Mouse (Mus musculus): ENCODE measurements around the gene Dnmbp. TPM values are rescaled to one million over a fixed set of nuclear protein-coding genes. Genes with fewer than 3 reads are reported as not detected.

The Dnmbp gene
- polyA plus RNA-seq, 1 experiment from 2014 or later, result 22.4 TPM

- H3K27me3 ChIP-seq, result no peaks in the 10 kb centered on the region
- no peak for ATAC-seq (ENCODE audit: borderline replicate concordance, extremely low read depth, low FRiP score, low TSS enrichment)
- no peak overlapping the region for H3K27ac ChIP-seq
- H3K9me3 ChIP-seq, result no peaks in the 10 kb centered on the region
- 31% methylated on average over 32 of the region's 32 CpGs for WGBS
- H3K4me2 ChIP-seq, result peak overlapping the region; percentile 29; the same call in 1 of the 2 replicates
- no peak overlapping the region for H3K9ac ChIP-seq
- H3K36me3 ChIP-seq, result no peaks in the 10 kb centered on the region
- H3K4me3 ChIP-seq, result no peak overlapping the region
- H3K4me1 ChIP-seq, result peaks cover 31% of the 10 kb centered on the region
Observed at GRCm38 (mm10) chr19:43920453-43921300, 19.3 kb downstream of the Dnmbp start.

- Histone ChIP-seq H3K9ac (no peak overlapping the region), H3K27me3 (no peaks in the 10 kb centered on the region), H3K9me3 (no peaks in the 10 kb centered on the region), H3K4me2 (no peak overlapping the region), H3K4me3 (no peak overlapping the region), H3K36me3 (no peaks in the 10 kb centered on the region), H3K4me1 (peaks cover 31% of the 10 kb centered on the region), H3K27ac (no peak overlapping the region)
- ATAC-seq (ENCODE audit: borderline replicate concordance, extremely low read depth, low FRiP score, low TSS enrichment), result no peak
- WGBS, result 78% methylated on average over 4 of the region's 4 CpGs
Observed at GRCm38 (mm10) chr19:43919841-43920240, 20.1 kb downstream of the Dnmbp start.

GRCm38 (mm10) chr19:43918834-43919233 is 21.2 kb downstream of the Dnmbp start:
- H3K4me2 ChIP-seq, result no peak overlapping the region
- ATAC-seq (ENCODE audit: borderline replicate concordance, extremely low read depth, low FRiP score, low TSS enrichment), result no peak
- no peaks in the 10 kb centered on the region for H3K36me3 ChIP-seq
- 90% methylated on average over 3 of the region's 3 CpGs for WGBS
- H3K4me1 ChIP-seq, result peaks cover 31% of the 10 kb centered on the region
- no peaks in the 10 kb centered on the region for H3K27me3 ChIP-seq
- no peak overlapping the region for H3K9ac ChIP-seq
- H3K27ac ChIP-seq, result no peak overlapping the region
- H3K4me3 ChIP-seq, result no peak overlapping the region
- no peaks in the 10 kb centered on the region for H3K9me3 ChIP-seq

GRCm38 (mm10) chr19:43917763-43918162 is 22.2 kb downstream of the Dnmbp start:
- Histone ChIP-seq H3K4me3 (no peak overlapping the region), H3K27me3 (no peaks in the 10 kb centered on the region), H3K36me3 (no peaks in the 10 kb centered on the region), H3K27ac (no peak overlapping the region), H3K4me1 (peaks cover 31% of the 10 kb centered on the region), H3K9ac (no peak overlapping the region), H3K4me2 (no peak overlapping the region), H3K9me3 (no peaks in the 10 kb centered on the region)
- no peak for ATAC-seq (ENCODE audit: borderline replicate concordance, extremely low read depth, low FRiP score, low TSS enrichment)
- WGBS, result 85% methylated on average over 6 of the region's 6 CpGs

GRCm38 (mm10) chr19:43917406-43917691 is 22.6 kb downstream of the Dnmbp start:
- ATAC-seq (ENCODE audit: borderline replicate concordance, extremely low read depth, low FRiP score, low TSS enrichment), result no peak
- no peaks in the 10 kb centered on the region for H3K36me3 ChIP-seq
- no peaks in the 10 kb centered on the region for H3K9me3 ChIP-seq
- H3K27me3 ChIP-seq, result no peaks in the 10 kb centered on the region
- WGBS, result 60% methylated on average over 2 of the region's 2 CpGs
- peaks cover 31% of the 10 kb centered on the region for H3K4me1 ChIP-seq
- H3K9ac ChIP-seq, result no peak overlapping the region
- H3K27ac ChIP-seq, result no peak overlapping the region
- H3K4me2 ChIP-seq, result peak overlapping the region; percentile 51
- H3K4me3 ChIP-seq, result peak overlapping the region; percentile 20; the same call in 1 of the 2 replicates

GRCm38 (mm10) chr19:43916586-43917405 is 23.2 kb downstream of the Dnmbp start:
- Histone ChIP-seq H3K4me2 (peak overlapping the region; percentile 51), H3K4me1 (peaks cover 31% of the 10 kb centered on the region), H3K27me3 (no peaks in the 10 kb centered on the region), H3K9ac (no peak overlapping the region), H3K9me3 (no peaks in the 10 kb centered on the region), H3K4me3 (peak overlapping the region; percentile 20), H3K27ac (no peak overlapping the region), H3K36me3 (peaks cover 2% of the 10 kb centered on the region; the same call in 1 of the 2 replicates)
- no peak for ATAC-seq (ENCODE audit: borderline replicate concordance, extremely low read depth, low FRiP score, low TSS enrichment)
- 37% methylated on average over 21 of the region's 21 CpGs for WGBS

GRCm38 (mm10) chr19:43915431-43915830 is 24.6 kb downstream of the Dnmbp start:
- no peak overlapping the region for H3K9ac ChIP-seq
- no peak overlapping the region for H3K4me2 ChIP-seq
- H3K27me3 ChIP-seq, result no peaks in the 10 kb centered on the region
- 71% methylated on average over 9 of the region's 9 CpGs for WGBS
- H3K27ac ChIP-seq, result no peak overlapping the region
- H3K4me1 ChIP-seq, result peaks cover 18% of the 10 kb centered on the region
- no peak overlapping the region for H3K4me3 ChIP-seq
- ATAC-seq (ENCODE audit: borderline replicate concordance, extremely low read depth, low FRiP score, low TSS enrichment), result no peak
- no peaks in the 10 kb centered on the region for H3K9me3 ChIP-seq
- peaks cover 8% of the 10 kb centered on the region; the same call in 1 of the 2 replicates for H3K36me3 ChIP-seq

- ATAC-seq (ENCODE audit: borderline replicate concordance, extremely low read depth, low FRiP score, low TSS enrichment), result no peak
- WGBS, result 81% methylated on average over 9 of the region's 9 CpGs
Observed at GRCm38 (mm10) chr19:43914986-43915385, 25.0 kb downstream of the Dnmbp start.

GRCm38 (mm10) chr19:43912775-43913486 is 27.1 kb downstream of the Dnmbp start:
- H3K4me3 ChIP-seq, result no peak overlapping the region
- peaks cover 23% of the 10 kb centered on the region; the same call in 1 of the 2 replicates for H3K36me3 ChIP-seq
- ATAC-seq (ENCODE audit: borderline replicate concordance, extremely low read depth, low FRiP score, low TSS enrichment), result no peak
- H3K4me2 ChIP-seq, result no peak overlapping the region
- 67% methylated on average over 4 of the region's 4 CpGs for WGBS
- H3K27me3 ChIP-seq, result no peaks in the 10 kb centered on the region
- H3K9ac ChIP-seq, result no peak overlapping the region
- peaks cover 15% of the 10 kb centered on the region for H3K4me1 ChIP-seq
- no peaks in the 10 kb centered on the region for H3K9me3 ChIP-seq
- H3K27ac ChIP-seq, result no peak overlapping the region

More at GRCm38 (mm10) chr19:43914986-43915385, 25.0 kb downstream of the Dnmbp start:
- peaks cover 8% of the 10 kb centered on the region; the same call in 1 of the 2 replicates for H3K36me3 ChIP-seq
- H3K27me3 ChIP-seq, result no peaks in the 10 kb centered on the region
- H3K9me3 ChIP-seq, result no peaks in the 10 kb centered on the region
- no peak overlapping the region for H3K27ac ChIP-seq
- H3K4me2 ChIP-seq, result no peak overlapping the region
- H3K9ac ChIP-seq, result no peak overlapping the region
- H3K4me3 ChIP-seq, result no peak overlapping the region
- H3K4me1 ChIP-seq, result peaks cover 15% of the 10 kb centered on the region

- ATAC-seq (ENCODE audit: borderline replicate concordance, extremely low read depth, low FRiP score, low TSS enrichment), result no peak
- no peak overlapping the region for H3K4me2 ChIP-seq
- H3K27me3 ChIP-seq, result no peaks in the 10 kb centered on the region
- WGBS, result 88% methylated on average over 7 of the region's 7 CpGs
- H3K9ac ChIP-seq, result no peak overlapping the region
- H3K4me3 ChIP-seq, result no peak overlapping the region
- peaks cover 26% of the 10 kb centered on the region; the same call in 1 of the 2 replicates for H3K36me3 ChIP-seq
- no peaks in the 10 kb centered on the region for H3K9me3 ChIP-seq
- H3K4me1 ChIP-seq, result peaks cover 6% of the 10 kb centered on the region; the same call in 1 of the 2 replicates
- no peak overlapping the region for H3K27ac ChIP-seq
Observed at GRCm38 (mm10) chr19:43906492-43906891, 33.5 kb downstream of the Dnmbp start.

- Histone ChIP-seq H3K9me3 (no peaks in the 10 kb centered on the region), H3K27me3 (no peaks in the 10 kb centered on the region), H3K4me1 (peaks cover 6% of the 10 kb centered on the region; the same call in 1 of the 2 replicates), H3K27ac (no peak overlapping the region), H3K4me2 (no peak overlapping the region), H3K4me3 (no peak overlapping the region), H3K9ac (no peak overlapping the region), H3K36me3 (peaks cover 28% of the 10 kb centered on the region; the same call in 1 of the 2 replicates)
- ATAC-seq (ENCODE audit: borderline replicate concordance, extremely low read depth, low FRiP score, low TSS enrichment), result no peak
- WGBS, result 38% methylated on average over 5 of the region's 5 CpGs
Observed at GRCm38 (mm10) chr19:43905985-43906384, 34.0 kb downstream of the Dnmbp start.
